Mouse (Mus musculus) kidney, embryonic 16.5 days (tissue): Measurements from ENCODE around the gene Bcl2a1d. TPM values are rescaled to one million over a fixed set of nuclear protein-coding genes. Genes with fewer than 3 reads are reported as not detected.
"Not testable (repeated sequence)": the region's sequence is repeated elsewhere in the genome, so short reads cannot be mapped to it uniquely, and the experiment has no call there.

Experiments used
- ATAC-seq: fragments of 200-750 bp; cut with Nextera tagmentation; 2 replicates; pipeline ENCODE4 v1.8.0; 2017; ENCODE audit warnings: moderate TSS enrichment; ENCODE audit not compliant: low FRiP score, low TSS enrichment
- H3K27ac ChIP-seq: fragments of 300-500 bp; sonication (generic); 2 replicates; pipeline ENCODE4 v1.5.1; 2014; ENCODE audit warnings: low read length
- H3K27me3 ChIP-seq: fragments of 300-500 bp; sonication (generic); 2 replicates; pipeline ENCODE4 v1.6.1; 2014; ENCODE audit warnings: low read length, control low read depth, mixed read lengths; ENCODE audit not compliant: insufficient read depth
- H3K36me3 ChIP-seq: fragments of 300-500 bp; sonication (generic); 2 replicates; pipeline ENCODE4 v1.6.1; 2014; ENCODE audit warnings: low read length, control low read depth, mixed read lengths; ENCODE audit not compliant: insufficient read depth
- H3K4me1 ChIP-seq: fragments of 300-500 bp; sonication (generic); 2 replicates; pipeline ENCODE4 v1.6.1; 2014; ENCODE audit warnings: low read length, control low read depth, mixed read lengths; ENCODE audit not compliant: insufficient read depth
- H3K4me2 ChIP-seq: fragments of 300-500 bp; sonication (generic); replicated peaks from 2 replicates; pipeline ENCODE4 v1.6.1; 2014; ENCODE audit warnings: low read depth, low read length
- H3K4me3 ChIP-seq: fragments of 300-500 bp; sonication (generic); 2 replicates; pipeline ENCODE4 v1.5.1; 2014; ENCODE audit warnings: mild to moderate bottlenecking, low read length
- H3K9ac ChIP-seq: fragments of 300-500 bp; sonication (generic); replicated peaks from 2 replicates; pipeline ENCODE4 v1.6.1; 2014; ENCODE audit warnings: low read length
- H3K9me3 ChIP-seq: fragments of 300-500 bp; sonication (generic); 2 replicates; pipeline ENCODE4 v1.6.1; 2016; ENCODE audit warnings: low read length, control low read depth
- WGBS: fragments of 180-500 bp; shearing (Covaris S2); extraction: QIAGEN DNeasy Blood & Tissue Kit; methylation state at CpG from one replicate; pipeline ENCODE4 v1.1.7; 2014; 5-methylcytosine and 5-hydroxymethylcytosine counted together
- polyA plus RNA-seq: library from polyadenylated mRNA; unstranded; fragments of >200 nt; fragmentation: Nextera tagmentation; extraction: Ambion mirVana; gene quantifications from 2 replicates; pipeline ENCODE4 v1.2.1, GENCODE M21; 2015

Gene Bcl2a1d
- polyA plus RNA-seq, 1 experiment from 2014 or later, result 0.67 TPM

GRCm38 (mm10) chr9:88719989-88720537, 11.7 kb downstream of the Bcl2a1d start, which contains the start of gene Mthfsl:
Gene Mthfsl (minus strand): TSS chr9:88720296.
- Histone ChIP-seq H3K27ac (peak within 1 kb of the TSS; percentile 72), H3K4me3 (peak within 1 kb of the TSS; percentile 37), H3K9ac (peak within 1 kb of the TSS; percentile 44; the same call in 1 of the 2 replicates), H3K4me2 (peak within 1 kb of the TSS; percentile 49)
- H3K4me1 ChIP-seq, H3K27me3 ChIP-seq, H3K9me3 ChIP-seq, H3K36me3 ChIP-seq: not testable (repeated sequence)
- peak; percentile 66; the same call in 1 of the 2 replicates for ATAC-seq
- 18% methylated on average over 11 of the region's 12 CpGs for WGBS

GRCm38 (mm10) chr9:88719073-88719921, 12.4 kb downstream of the Bcl2a1d start:
- H3K4me3 ChIP-seq, result peak overlapping the region; percentile 37
- not testable (repeated sequence) for H3K27ac ChIP-seq, H3K36me3 ChIP-seq, H3K9me3 ChIP-seq, H3K4me1 ChIP-seq, H3K27me3 ChIP-seq
- 7% methylated on average over 13 of the region's 46 CpGs for WGBS
- peak; percentile 96 for ATAC-seq
- peak overlapping the region; percentile 49 for H3K4me2 ChIP-seq
- H3K9ac ChIP-seq, result peak overlapping the region; percentile 41; the same call in 1 of the 2 replicates

- peak overlapping the region; percentile 49 for H3K4me2 ChIP-seq
- not testable (repeated sequence) for H3K27ac ChIP-seq, ATAC-seq, H3K27me3 ChIP-seq, H3K36me3 ChIP-seq, H3K9ac ChIP-seq, H3K9me3 ChIP-seq, H3K4me1 ChIP-seq
- WGBS, result 74% methylated on average over 5 of the region's 5 CpGs
- H3K4me3 ChIP-seq, result peak overlapping the region; percentile 37; the same call in 1 of the 2 replicates
Observed at GRCm38 (mm10) chr9:88718593-88718992, 13.1 kb downstream of the Bcl2a1d start.

GRCm38 (mm10) chr9:88718140-88718539, 13.6 kb downstream of the Bcl2a1d start:
- H3K4me2 ChIP-seq, H3K9me3 ChIP-seq, H3K4me1 ChIP-seq, H3K27me3 ChIP-seq, H3K9ac ChIP-seq, H3K36me3 ChIP-seq, ATAC-seq, H3K4me3 ChIP-seq, H3K27ac ChIP-seq: not testable (repeated sequence)
- WGBS, result 24% methylated on average over 2 of the region's 2 CpGs

- 62% methylated on average over 5 of the region's 5 CpGs for WGBS
- not testable (repeated sequence) for ATAC-seq, H3K9me3 ChIP-seq, H3K27ac ChIP-seq, H3K4me2 ChIP-seq, H3K27me3 ChIP-seq, H3K36me3 ChIP-seq, H3K9ac ChIP-seq, H3K4me3 ChIP-seq, H3K4me1 ChIP-seq
Observed at GRCm38 (mm10) chr9:88714515-88714914, 17.2 kb downstream of the Bcl2a1d start.

GRCm38 (mm10) chr9:88712164-88712749, 19.5 kb downstream of the Bcl2a1d start:
- 77% methylated on average over 3 of the region's 3 CpGs for WGBS

GRCm38 (mm10) chr9:88710910-88711438, 20.7 kb downstream of the Bcl2a1d start:
- H3K9ac ChIP-seq, H3K36me3 ChIP-seq, ATAC-seq, H3K4me2 ChIP-seq, H3K27ac ChIP-seq, H3K9me3 ChIP-seq, H3K27me3 ChIP-seq, H3K4me3 ChIP-seq, H3K4me1 ChIP-seq: not testable (repeated sequence)
- WGBS, result 96% methylated on average over 4 of the region's 5 CpGs

More at GRCm38 (mm10) chr9:88712164-88712749, 19.5 kb downstream of the Bcl2a1d start:
- H3K4me3 ChIP-seq, H3K27me3 ChIP-seq, H3K9me3 ChIP-seq, H3K4me2 ChIP-seq, H3K4me1 ChIP-seq, ATAC-seq, H3K36me3 ChIP-seq, H3K27ac ChIP-seq, H3K9ac ChIP-seq: not testable (repeated sequence)

- ATAC-seq, H3K36me3 ChIP-seq, H3K9me3 ChIP-seq, H3K4me2 ChIP-seq, H3K4me1 ChIP-seq, H3K4me3 ChIP-seq, H3K27ac ChIP-seq, H3K9ac ChIP-seq, H3K27me3 ChIP-seq: not testable (repeated sequence)
- WGBS, result 94% methylated on average over 2 of the region's 2 CpGs
Observed at GRCm38 (mm10) chr9:88710439-88710838, 21.3 kb downstream of the Bcl2a1d start.

GRCm38 (mm10) chr9:88709794-88710193, 21.9 kb downstream of the Bcl2a1d start:
- not testable (repeated sequence) for H3K36me3 ChIP-seq, H3K4me2 ChIP-seq, ATAC-seq, H3K9ac ChIP-seq, H3K27ac ChIP-seq, H3K4me3 ChIP-seq, H3K27me3 ChIP-seq, H3K4me1 ChIP-seq, H3K9me3 ChIP-seq
- 68% methylated on average over 5 of the region's 5 CpGs for WGBS
